Mouse (Mus musculus) cerebellum, adult 18-20 months (tissue): ENCODE data around the gene Appl2.

Source experiments
- DNase-seq, 2 experiments: peaks; one replicate each; pipeline ENCODE4 v3.0.0; 2021

Appl2 gene

DNA sequence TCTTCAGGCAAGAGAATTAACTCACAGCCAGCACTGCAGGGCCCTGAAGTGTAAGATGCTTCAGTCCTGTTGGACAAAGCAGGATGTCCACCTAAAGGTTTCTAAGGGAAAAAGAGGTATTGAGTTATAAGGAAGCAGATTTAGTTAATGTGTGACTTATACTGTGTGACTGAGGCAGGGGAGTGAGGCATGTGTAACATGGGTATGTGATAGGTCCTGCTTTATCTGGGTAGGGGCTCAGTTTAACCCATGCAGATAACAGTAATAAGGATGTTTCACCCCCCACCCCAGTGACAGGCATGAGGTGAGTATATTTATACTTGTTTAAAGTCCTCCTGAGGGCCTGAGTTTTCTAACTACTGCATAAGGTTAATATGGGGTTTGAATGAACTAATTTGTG lies 85.5 kb downstream of the Appl2 start:
- no peak for DNase-seq
